Mouse (Mus musculus) thymus, adult 2 months (tissue): ENCODE data around the gene Spp2.

Experiments used
- CTCF ChIP-seq: fragments of 200-500 bp; IDR thresholded peaks from 2 replicates; pipeline ENCODE4 v1.5.1; 2012; ENCODE audit warnings: mild to moderate bottlenecking, control low read depth, low read length, moderate library complexity, borderline replicate concordance; ENCODE audit not compliant: control insufficient read depth, poor library complexity, insufficient read depth; ENCODE audit errors: extremely low read depth
- POLR2A ChIP-seq: fragments of 200-500 bp; IDR thresholded peaks from 2 replicates; pipeline ENCODE4 v1.6.1; 2012; ENCODE audit warnings: mild to moderate bottlenecking, low read length, control low read depth, moderate library complexity; ENCODE audit not compliant: control insufficient read depth, poor library complexity, insufficient read depth; ENCODE audit errors: extremely low read depth

GRCm38 (mm10) chr1:88464109-88464905, 57.5 kb downstream of the Spp2 start:
- TF ChIP-seq CTCF, result no peak
- TF ChIP-seq POLR2A, result no peak
